Mouse (Mus musculus): ENCODE results near the gene Nxpe4.
"Not testable (repeated sequence)": the region's sequence is repeated elsewhere in the genome, so short reads cannot be mapped to it uniquely, and the experiment has no call there.

Nxpe4 gene

GRCm38 (mm10) chr9:48161505-48162192 is at the start of gene Nxpe4:
Gene Nxpe4 (plus strand): TSS chr9:48162023.
- peak; percentile 24 for DNase-seq (ENCODE audit: low spot score)

GRCm38 (mm10) chr9:48126815-48127214 is 35.0 kb upstream of the Nxpe4 start:
- no peak for DNase-seq (ENCODE audit: low spot score)

GRCm38 (mm10) chr9:48137507-48137906 is 24.3 kb upstream of the Nxpe4 start:
- no peak for DNase-seq (ENCODE audit: low spot score)

GRCm38 (mm10) chr9:48140485-48141411 is 21.1 kb upstream of the Nxpe4 start:
- no peak for DNase-seq (ENCODE audit: low spot score)

- DNase-seq (ENCODE audit: low spot score): no peak
Measured at GRCm38 (mm10) chr9:48142646-48143045, 19.2 kb upstream of the Nxpe4 start.

GRCm38 (mm10) chr9:48146761-48147160 is 15.1 kb upstream of the Nxpe4 start:
- DNase-seq (ENCODE audit: low spot score): no peak

GRCm38 (mm10) chr9:48166531-48166930 is 4.7 kb downstream of the Nxpe4 start:
- not testable (repeated sequence) for DNase-seq (ENCODE audit: low spot score)

GRCm38 (mm10) chr9:48176764-48177163 is 14.9 kb downstream of the Nxpe4 start:
- DNase-seq (ENCODE audit: low spot score): no peak

GRCm38 (mm10) chr9:48181300-48181699 is 19.5 kb downstream of the Nxpe4 start:
- no peak for DNase-seq (ENCODE audit: low spot score)

GRCm38 (mm10) chr9:48182718-48183414 is 21.0 kb downstream of the Nxpe4 start:
- no peak for DNase-seq (ENCODE audit: low spot score)

- DNase-seq (ENCODE audit: low spot score): no peak
Measured at GRCm38 (mm10) chr9:48184319-48184718, 22.5 kb downstream of the Nxpe4 start.

GRCm38 (mm10) chr9:48188854-48189253 is 27.0 kb downstream of the Nxpe4 start:
- no peak for DNase-seq (ENCODE audit: low spot score)

GRCm38 (mm10) chr9:48197458-48197884 is 35.6 kb downstream of the Nxpe4 start:
- no peak for DNase-seq (ENCODE audit: low spot score)

GRCm38 (mm10) chr9:48210970-48211369 is 49.1 kb downstream of the Nxpe4 start:
- DNase-seq (ENCODE audit: low spot score): no peak

- DNase-seq (ENCODE audit: low spot score): no peak
Measured at GRCm38 (mm10) chr9:48211912-48212311, 50.1 kb downstream of the Nxpe4 start.

GRCm38 (mm10) chr9:48214751-48215150 is 52.9 kb downstream of the Nxpe4 start:
- DNase-seq (ENCODE audit: low spot score): no peak

- no peak for DNase-seq (ENCODE audit: low spot score)
Measured at GRCm38 (mm10) chr9:48216091-48217001, 54.5 kb downstream of the Nxpe4 start.

GRCm38 (mm10) chr9:48230706-48231105 is 68.9 kb downstream of the Nxpe4 start:
- no peak for DNase-seq (ENCODE audit: low spot score)

GRCm38 (mm10) chr9:48236455-48236854 is 74.6 kb downstream of the Nxpe4 start:
- DNase-seq (ENCODE audit: low spot score): no peak

GRCm38 (mm10) chr9:48238153-48238755 is 76.4 kb downstream of the Nxpe4 start:
- peak; percentile 30 for DNase-seq (ENCODE audit: low spot score)

- DNase-seq (ENCODE audit: low spot score): no peak
Measured at GRCm38 (mm10) chr9:48239461-48239860, 77.6 kb downstream of the Nxpe4 start.

All from ovary, postnatal 36 days (tissue).